Mouse (Mus musculus) heart, embryonic 10.5 days (tissue): ENCODE measurements around the gene Cyp17a1. TPM values are rescaled to one million over a fixed set of nuclear protein-coding genes. Genes with fewer than 3 reads are reported as not detected.
A peak's percentile ranks its signal among the peaks of the same experiment; 100 is the strongest.

Experiments used
- DNase-seq: peaks from one replicate; pipeline ENCODE4 v3.0.0-alpha.2; 2017; ENCODE audit warnings: low spot score
- H3K27ac ChIP-seq: fragments of 300-500 bp; sonication (generic); 2 replicates; pipeline ENCODE4 v1.5.1; 2016; ENCODE audit warnings: mild to moderate bottlenecking
- H3K27me3 ChIP-seq: fragments of 300-500 bp; sonication (generic); 2 replicates; pipeline ENCODE4 v1.6.1; 2016; ENCODE audit warnings: mild to moderate bottlenecking; ENCODE audit not compliant: poor library complexity, insufficient read depth, severe bottlenecking
- H3K36me3 ChIP-seq: fragments of 300-500 bp; sonication (generic); 2 replicates; pipeline ENCODE4 v1.6.1; 2016; ENCODE audit warnings: mild to moderate bottlenecking, moderate library complexity
- H3K4me1 ChIP-seq: fragments of 300-500 bp; sonication (generic); 2 replicates; pipeline ENCODE4 v1.6.1; 2016; ENCODE audit warnings: mild to moderate bottlenecking
- H3K4me3 ChIP-seq: fragments of 300-500 bp; sonication (generic); 2 replicates; pipeline ENCODE4 v1.5.1; 2016; ENCODE audit warnings: mild to moderate bottlenecking, moderate library complexity
- H3K9me3 ChIP-seq: fragments of 300-500 bp; sonication (generic); 2 replicates; pipeline ENCODE4 v1.6.1; 2016; ENCODE audit warnings: mild to moderate bottlenecking, moderate library complexity
- WGBS: fragments of 180-500 bp; shearing (Covaris S2); methylation state at CpG from one replicate; pipeline ENCODE4 v1.1.7; 2016; 5-methylcytosine and 5-hydroxymethylcytosine counted together
- polyA plus RNA-seq: library from polyadenylated mRNA; unstranded; fragments of >200 nt; fragmentation: Nextera tagmentation; extraction: Ambion mirVana; gene quantifications from 2 replicates; pipeline ENCODE4 v1.2.1, GENCODE M21; 2016

The Cyp17a1 gene
- polyA plus RNA-seq, 1 experiment from 2014 or later = 0.40 TPM

DNA sequence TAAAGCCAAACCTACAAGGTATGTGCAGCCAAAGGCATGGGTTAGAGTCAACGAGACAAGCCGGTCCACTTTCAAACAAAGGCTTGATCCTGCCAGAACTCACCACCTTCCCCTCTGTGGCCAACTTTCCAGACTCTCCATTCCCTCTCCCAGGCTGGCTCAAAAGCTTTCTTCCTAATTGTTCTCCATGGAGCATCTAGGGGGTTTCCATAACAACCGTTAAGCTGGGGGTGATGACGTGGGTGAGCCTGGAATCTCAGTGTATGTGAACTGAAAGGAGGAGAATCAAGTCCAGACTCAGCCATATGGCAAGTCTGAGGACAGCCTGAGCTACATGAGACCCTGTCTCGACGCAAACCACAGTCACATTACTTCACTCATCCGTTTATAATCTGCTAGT lies 7.5 kb downstream of the Cyp17a1 start:
- no peak for DNase-seq
- H3K36me3 ChIP-seq = no peaks in the 10 kb centered on the region
- peaks cover 57% of the 10 kb centered on the region for H3K4me1 ChIP-seq
- H3K4me3 ChIP-seq = no peak overlapping the region
- WGBS = 68% methylated on average over 7 of the region's 7 CpGs
- H3K27me3 ChIP-seq = no peaks in the 10 kb centered on the region
- H3K27ac ChIP-seq = no peak overlapping the region
- no peaks in the 10 kb centered on the region for H3K9me3 ChIP-seq

DNA sequence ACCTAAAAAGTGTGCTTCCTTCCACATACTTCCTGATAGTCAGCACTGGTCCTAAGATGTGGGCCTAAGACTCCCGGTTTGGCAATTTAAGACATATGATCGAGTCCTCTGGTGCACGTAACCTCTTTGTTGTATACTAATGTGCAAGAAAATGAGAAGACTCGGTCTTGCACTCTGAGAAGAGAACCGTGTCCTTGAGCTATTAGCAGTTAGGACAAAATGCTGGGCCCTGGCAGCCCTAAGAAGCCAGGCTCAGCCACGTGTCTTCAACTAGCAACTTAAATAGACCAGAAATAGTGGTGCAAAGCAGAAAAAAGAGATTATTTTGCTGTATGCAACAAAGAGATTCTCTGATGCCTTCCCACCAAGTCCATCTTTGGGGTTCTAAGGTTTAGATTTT lies 10.2 kb downstream of the Cyp17a1 start:
- Histone ChIP-seq H3K9me3 (no peaks in the 10 kb centered on the region), H3K4me3 (no peak overlapping the region), H3K36me3 (peaks cover 5% of the 10 kb centered on the region), H3K27me3 (no peaks in the 10 kb centered on the region), H3K4me1 (peaks cover 59% of the 10 kb centered on the region), H3K27ac (peak overlapping the region; percentile 39; the same call in 1 of the 2 replicates)
- 80% methylated on average over 6 of the region's 6 CpGs for WGBS
- DNase-seq = no peak

DNA sequence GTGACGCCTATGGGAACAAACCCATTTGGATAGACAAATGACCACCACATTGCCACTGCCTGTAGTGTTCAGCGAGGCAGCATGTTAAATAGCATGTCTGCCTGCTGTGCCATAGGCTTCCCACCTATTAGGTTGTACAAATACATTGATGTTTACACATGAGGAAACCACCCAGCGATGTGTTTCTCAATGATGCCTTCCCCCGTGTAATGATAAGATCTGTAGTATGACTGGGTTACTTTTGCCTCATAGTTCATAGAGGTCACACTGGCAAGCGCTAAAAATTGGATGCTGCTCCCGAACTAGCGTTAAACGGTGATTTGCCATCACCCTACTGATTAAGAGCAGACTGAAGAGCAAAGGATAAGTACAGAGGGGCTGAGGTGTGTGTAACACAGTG lies 10.8 kb downstream of the Cyp17a1 start:
- H3K36me3 ChIP-seq = peaks cover 8% of the 10 kb centered on the region
- peaks cover 54% of the 10 kb centered on the region for H3K4me1 ChIP-seq
- WGBS = 78% methylated on average over 8 of the region's 8 CpGs
- H3K27ac ChIP-seq = peak overlapping the region; percentile 39; the same call in 1 of the 2 replicates
- no peaks in the 10 kb centered on the region for H3K9me3 ChIP-seq
- DNase-seq = no peak
- H3K27me3 ChIP-seq = no peaks in the 10 kb centered on the region
- H3K4me3 ChIP-seq = no peak overlapping the region

DNA sequence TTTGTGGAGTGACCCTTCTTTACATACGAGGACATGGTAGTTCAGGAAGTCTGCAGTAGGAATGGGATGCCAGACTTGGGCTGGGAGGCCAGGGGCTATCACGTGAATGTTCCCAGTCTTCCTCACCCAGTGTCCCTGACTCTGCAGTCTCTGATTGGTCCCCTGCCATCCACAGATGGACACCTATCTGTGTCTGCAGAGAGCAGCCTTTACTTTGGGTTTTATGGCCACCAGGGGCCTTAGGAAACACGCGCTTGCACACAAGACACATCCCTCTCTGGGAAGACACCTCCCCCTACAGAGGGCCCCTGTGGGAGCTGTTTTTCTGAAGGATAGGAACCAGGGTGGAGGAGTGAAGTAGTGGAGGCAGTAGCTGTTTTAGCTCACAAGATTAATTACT lies 11.5 kb downstream of the Cyp17a1 start:
- WGBS = 57% methylated on average over 4 of the region's 4 CpGs
- H3K4me3 ChIP-seq = no peak overlapping the region
- H3K4me1 ChIP-seq = peaks cover 60% of the 10 kb centered on the region
- H3K27me3 ChIP-seq = no peaks in the 10 kb centered on the region
- DNase-seq = no peak
- peaks cover 15% of the 10 kb centered on the region for H3K36me3 ChIP-seq
- H3K9me3 ChIP-seq = no peaks in the 10 kb centered on the region
- H3K27ac ChIP-seq = no peak overlapping the region

DNA sequence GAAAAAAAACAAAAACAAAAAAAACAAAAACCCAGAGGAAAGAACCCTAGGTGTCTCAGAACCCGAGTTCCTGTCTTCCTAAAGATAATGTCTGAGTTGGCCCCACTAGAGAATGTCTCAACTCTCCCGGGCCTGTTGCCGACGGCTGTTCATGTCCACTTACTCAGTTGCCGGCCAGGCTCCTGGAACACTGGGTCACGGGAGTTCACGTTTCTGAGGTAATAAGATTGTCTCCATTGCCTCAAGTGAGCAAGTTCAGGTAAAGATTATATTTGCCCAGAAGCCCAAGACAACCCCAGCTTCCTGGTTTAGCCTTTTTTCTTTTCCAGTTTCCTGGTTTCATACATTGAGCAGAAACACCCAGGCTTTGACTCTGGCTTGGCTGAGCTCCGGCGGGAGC lies 14.1 kb downstream of the Cyp17a1 start:
- Histone ChIP-seq H3K27ac (peak overlapping the region; percentile 22; the same call in 1 of the 2 replicates), H3K27me3 (no peaks in the 10 kb centered on the region), H3K4me1 (peaks cover 65% of the 10 kb centered on the region), H3K9me3 (no peaks in the 10 kb centered on the region), H3K36me3 (peaks cover 42% of the 10 kb centered on the region), H3K4me3 (no peak overlapping the region)
- no peak for DNase-seq
- WGBS = 64% methylated on average over 9 of the region's 9 CpGs

DNA sequence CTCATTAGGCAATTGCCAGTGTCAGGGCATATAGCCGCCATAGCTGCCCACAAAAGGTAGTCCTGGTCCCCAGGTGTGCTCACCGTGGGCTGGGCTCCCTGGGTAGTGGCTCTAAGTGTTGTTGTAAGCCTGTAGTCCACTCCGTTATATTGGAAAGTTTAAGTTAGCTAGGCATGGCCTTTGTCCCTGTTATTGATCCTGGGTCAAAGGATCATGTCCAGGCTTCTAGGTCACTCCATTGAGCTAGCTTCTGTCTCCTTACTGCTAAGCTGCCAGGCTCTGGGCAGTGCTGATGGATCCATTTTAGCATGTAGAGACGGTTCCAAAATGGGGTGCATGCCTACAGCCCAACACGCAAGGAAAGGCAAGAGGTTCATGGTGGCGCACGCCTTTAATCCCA lies 14.6 kb downstream of the Cyp17a1 start:
- peaks cover 65% of the 10 kb centered on the region for H3K4me1 ChIP-seq
- H3K4me3 ChIP-seq = no peak overlapping the region
- no peak for DNase-seq
- H3K36me3 ChIP-seq = peaks cover 47% of the 10 kb centered on the region
- WGBS = 94% methylated on average over 7 of the region's 7 CpGs
- no peak overlapping the region for H3K27ac ChIP-seq
- no peaks in the 10 kb centered on the region for H3K9me3 ChIP-seq
- H3K27me3 ChIP-seq = no peaks in the 10 kb centered on the region

DNA sequence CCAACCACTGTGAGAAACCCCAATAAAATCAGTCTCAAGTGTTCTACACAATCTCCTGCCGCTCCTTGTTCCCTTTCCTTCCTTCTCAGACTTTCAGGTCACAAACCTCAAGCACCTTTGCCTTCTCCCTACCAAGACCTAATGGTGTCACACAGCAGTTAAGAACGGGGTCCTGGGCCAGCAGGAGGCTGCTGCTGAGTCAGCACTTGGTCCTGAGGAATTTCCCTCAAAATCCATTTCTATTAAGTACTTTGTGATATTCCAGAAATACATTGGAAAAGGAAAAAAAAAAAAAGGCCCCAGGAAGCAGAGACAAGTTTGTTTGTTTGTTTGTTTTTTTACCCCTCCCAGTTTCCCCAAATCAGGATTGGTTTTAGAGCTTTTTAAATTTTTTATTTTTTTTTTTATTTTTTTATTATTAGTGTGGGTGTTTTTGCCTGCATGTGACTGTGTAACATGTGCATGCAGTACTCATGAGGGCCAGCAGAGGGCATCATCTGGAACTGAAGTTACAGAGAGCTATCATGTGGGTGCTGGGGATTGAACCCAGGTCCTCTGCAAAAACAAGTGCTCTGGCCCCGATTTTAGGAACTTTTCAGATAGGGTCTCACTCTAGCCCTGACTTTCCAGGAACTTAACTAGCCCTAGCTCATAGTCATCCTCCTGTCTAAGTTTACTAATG lies 15.5 kb downstream of the Cyp17a1 start:
- WGBS = 87% methylated on average over 3 of the region's 3 CpGs
- no peak for DNase-seq
- H3K27me3 ChIP-seq = no peaks in the 10 kb centered on the region
- no peak overlapping the region for H3K4me3 ChIP-seq
- peaks cover 56% of the 10 kb centered on the region for H3K36me3 ChIP-seq
- no peaks in the 10 kb centered on the region for H3K9me3 ChIP-seq
- no peak overlapping the region for H3K27ac ChIP-seq
- H3K4me1 ChIP-seq = peaks cover 61% of the 10 kb centered on the region

DNA sequence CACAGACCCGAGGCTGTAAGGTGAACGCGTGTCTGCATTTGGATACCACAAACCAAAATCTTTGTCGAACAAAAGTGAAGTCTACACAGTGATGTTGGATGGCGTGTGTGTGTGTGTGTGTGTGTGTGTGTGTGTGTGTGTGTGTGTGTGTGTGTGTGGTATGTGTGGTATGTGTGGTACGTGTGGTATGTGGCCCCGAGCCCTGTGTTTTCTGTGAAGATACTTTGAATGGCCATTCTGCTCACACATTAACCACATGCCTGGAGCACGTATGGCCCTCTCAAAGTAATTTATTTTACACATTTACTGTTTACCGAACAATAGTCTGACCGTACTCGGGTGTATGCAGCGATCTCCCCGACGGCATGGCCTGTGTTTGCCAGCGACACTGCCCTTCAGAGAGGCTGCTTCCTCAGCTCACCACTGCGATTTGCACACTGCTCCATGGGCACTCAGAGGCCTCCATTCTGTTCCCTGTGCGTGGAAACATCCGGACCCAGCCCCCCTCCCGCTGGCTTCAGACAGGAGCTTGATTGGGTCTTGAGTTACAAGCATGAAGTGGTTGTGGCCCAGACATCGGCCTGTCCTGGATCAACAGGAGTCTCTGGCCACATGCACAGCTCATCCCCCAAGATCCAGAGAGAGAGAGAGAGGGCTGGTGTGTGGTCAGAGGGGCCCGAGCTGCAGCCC lies 16.7 kb downstream of the Cyp17a1 start:
- Histone ChIP-seq H3K36me3 (peaks cover 64% of the 10 kb centered on the region), H3K4me3 (no peak overlapping the region), H3K9me3 (no peaks in the 10 kb centered on the region), H3K27me3 (no peaks in the 10 kb centered on the region), H3K4me1 (peaks cover 52% of the 10 kb centered on the region), H3K27ac (peak overlapping the region; percentile 1; the same call in 1 of the 2 replicates)
- 89% methylated on average over 21 of the region's 21 CpGs for WGBS
- DNase-seq = no peak

DNA sequence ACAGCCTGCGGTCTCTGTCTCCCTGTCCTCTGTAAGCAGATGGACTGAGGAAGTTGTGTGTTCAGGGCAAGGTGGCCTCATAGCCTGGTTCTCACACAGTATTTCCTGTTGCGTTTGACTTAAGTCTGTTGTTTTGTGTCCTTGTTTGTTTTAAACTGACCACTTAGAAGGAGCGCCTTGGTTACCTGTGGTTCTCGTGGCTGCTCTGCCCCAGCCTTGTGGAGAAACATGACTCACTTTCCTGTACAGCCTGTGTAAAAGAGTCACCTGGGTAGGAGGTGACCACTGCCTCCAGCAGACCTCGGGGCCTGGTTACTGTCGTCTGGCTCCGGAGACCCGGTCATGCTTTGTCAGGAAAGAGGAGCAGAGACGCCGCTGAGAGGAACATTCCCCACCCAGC lies 17.3 kb downstream of the Cyp17a1 start:
- no peaks in the 10 kb centered on the region for H3K27me3 ChIP-seq
- peaks cover 45% of the 10 kb centered on the region for H3K4me1 ChIP-seq
- peaks cover 64% of the 10 kb centered on the region for H3K36me3 ChIP-seq
- DNase-seq = no peak
- no peak overlapping the region for H3K27ac ChIP-seq
- H3K9me3 ChIP-seq = no peaks in the 10 kb centered on the region
- WGBS = 87% methylated on average over 10 of the region's 10 CpGs
- no peak overlapping the region for H3K4me3 ChIP-seq

DNA sequence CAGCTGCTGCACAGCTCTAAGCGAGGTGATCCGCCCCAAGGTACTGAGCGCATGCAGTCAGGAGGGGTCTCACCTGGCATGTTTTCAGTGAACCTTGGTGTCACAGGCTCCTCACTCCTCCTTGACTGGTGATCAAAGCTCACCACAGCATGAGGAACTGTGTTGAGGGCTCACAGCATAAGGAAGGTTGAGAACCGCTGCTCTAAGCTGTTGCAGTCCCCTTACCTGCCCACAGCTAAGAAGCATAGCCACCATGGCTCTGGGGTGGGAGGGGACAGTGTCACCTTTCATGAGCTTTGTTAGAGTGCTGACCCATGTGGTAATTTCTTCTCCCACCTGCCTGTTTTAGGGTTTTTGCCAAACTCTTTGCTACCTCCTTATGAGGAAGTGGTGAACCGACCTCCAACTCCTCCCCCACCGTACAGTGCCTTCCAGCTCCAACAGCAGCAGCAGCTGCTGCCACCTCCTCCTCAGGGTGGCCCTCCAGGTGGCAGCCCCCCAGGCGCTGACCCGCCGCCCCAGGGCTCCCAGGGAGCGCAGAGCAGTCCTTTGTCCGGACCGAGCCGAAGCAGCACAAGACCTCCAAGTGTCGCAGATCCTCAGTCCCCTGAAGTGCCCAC lies 19.2 kb downstream of the Cyp17a1 start:
- Histone ChIP-seq H3K4me3 (no peak overlapping the region), H3K27me3 (no peaks in the 10 kb centered on the region), H3K36me3 (peaks cover 74% of the 10 kb centered on the region), H3K4me1 (peaks cover 26% of the 10 kb centered on the region), H3K9me3 (no peaks in the 10 kb centered on the region), H3K27ac (no peak overlapping the region)
- 94% methylated on average over 14 of the region's 14 CpGs for WGBS
- no peak for DNase-seq

DNA sequence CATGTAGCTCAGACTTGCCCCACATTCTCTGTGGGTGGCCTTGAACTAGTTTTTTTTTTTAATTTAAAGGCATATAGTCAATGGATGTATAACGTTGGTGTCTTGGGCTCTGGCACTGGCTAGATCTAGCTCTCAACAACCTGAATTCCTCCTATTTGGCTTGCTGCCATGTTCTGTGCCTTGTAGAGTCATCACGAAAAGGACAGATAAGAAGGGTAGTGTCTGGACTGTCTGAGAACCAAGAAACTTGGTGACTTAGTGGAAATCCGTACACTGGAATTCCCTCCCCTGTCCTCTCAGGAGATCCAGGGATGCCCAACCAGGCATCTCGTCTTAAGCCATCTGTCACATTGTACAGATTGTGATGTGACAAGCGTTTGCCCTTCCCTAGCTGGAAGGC lies 19.8 kb downstream of the Cyp17a1 start:
- Histone ChIP-seq H3K36me3 (peaks cover 79% of the 10 kb centered on the region), H3K27me3 (no peaks in the 10 kb centered on the region), H3K9me3 (no peaks in the 10 kb centered on the region), H3K4me1 (peaks cover 22% of the 10 kb centered on the region), H3K27ac (no peak overlapping the region), H3K4me3 (no peak overlapping the region)
- 66% methylated on average over 5 of the region's 5 CpGs for WGBS
- no peak for DNase-seq

DNA sequence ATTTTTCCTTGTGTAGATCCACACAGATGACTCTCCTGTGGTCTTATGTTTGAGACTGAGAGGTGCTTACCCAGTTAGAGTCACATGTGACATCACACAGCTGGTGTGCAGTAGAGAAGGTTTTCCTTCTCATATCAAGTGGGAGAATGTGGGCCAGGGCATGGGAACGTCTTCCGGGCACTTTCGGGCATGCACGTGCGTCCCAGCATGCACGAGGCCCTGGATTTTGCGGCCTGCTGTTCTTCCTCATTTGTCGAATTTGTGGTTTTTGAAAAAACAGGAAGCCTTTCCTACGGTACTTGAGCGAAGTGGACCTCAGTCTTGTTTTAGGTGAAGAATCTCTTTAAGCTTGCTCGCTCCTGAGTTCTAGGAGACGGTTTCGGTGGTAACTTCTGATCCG lies 24.4 kb downstream of the Cyp17a1 start:
- H3K4me1 ChIP-seq = peaks cover 44% of the 10 kb centered on the region
- no peak for DNase-seq

DNA sequence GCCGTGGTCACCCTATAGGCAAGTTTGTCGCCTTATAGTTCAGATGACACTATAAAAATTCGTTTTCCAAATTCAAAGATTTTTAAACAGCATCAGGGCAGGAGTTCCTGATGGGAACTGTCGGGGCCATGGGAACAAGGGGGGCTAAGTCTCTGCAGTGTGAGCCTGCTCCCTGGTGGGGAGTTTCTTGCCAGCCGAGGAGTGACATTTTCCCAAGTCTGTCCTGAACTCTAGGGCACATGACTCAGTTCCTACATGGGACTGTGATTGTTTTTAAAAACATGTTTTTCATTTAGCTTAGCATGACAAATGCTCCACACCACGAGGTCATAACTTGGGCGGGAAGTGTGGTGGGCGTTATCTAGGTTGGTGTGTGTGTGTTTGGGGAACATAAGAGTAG lies 25.1 kb downstream of the Cyp17a1 start:
- no peaks in the 10 kb centered on the region for H3K9me3 ChIP-seq
- DNase-seq = no peak
- peaks cover 64% of the 10 kb centered on the region for H3K36me3 ChIP-seq
- WGBS = 84% methylated on average over 8 of the region's 8 CpGs
- no peaks in the 10 kb centered on the region for H3K27me3 ChIP-seq
- H3K4me1 ChIP-seq = peaks cover 51% of the 10 kb centered on the region
- no peak overlapping the region for H3K4me3 ChIP-seq
- no peak overlapping the region for H3K27ac ChIP-seq

More for the DNA sequence above, 24.4 kb downstream of the Cyp17a1 start:
- H3K27ac ChIP-seq = no peak overlapping the region
- no peaks in the 10 kb centered on the region for H3K27me3 ChIP-seq
- no peak overlapping the region for H3K4me3 ChIP-seq
- WGBS = 93% methylated on average over 14 of the region's 14 CpGs
- peaks cover 71% of the 10 kb centered on the region for H3K36me3 ChIP-seq
- no peaks in the 10 kb centered on the region for H3K9me3 ChIP-seq
